Mouse (Mus musculus) liver, adult 2 months (tissue): ENCODE data around the gene Galnt14.

Source experiments
- CTCF ChIP-seq: fragments of 200-500 bp; IDR thresholded peaks from 2 replicates; pipeline ENCODE4 v1.5.1; 2011; ENCODE audit warnings: low read depth, low read length, control low read depth
- POLR2A ChIP-seq: fragments of 200-500 bp; IDR thresholded peaks from 2 replicates; pipeline ENCODE4 v1.6.1; 2011; ENCODE audit warnings: low read length, control low read depth; ENCODE audit not compliant: insufficient read depth; ENCODE audit errors: extremely low read depth

DNA sequence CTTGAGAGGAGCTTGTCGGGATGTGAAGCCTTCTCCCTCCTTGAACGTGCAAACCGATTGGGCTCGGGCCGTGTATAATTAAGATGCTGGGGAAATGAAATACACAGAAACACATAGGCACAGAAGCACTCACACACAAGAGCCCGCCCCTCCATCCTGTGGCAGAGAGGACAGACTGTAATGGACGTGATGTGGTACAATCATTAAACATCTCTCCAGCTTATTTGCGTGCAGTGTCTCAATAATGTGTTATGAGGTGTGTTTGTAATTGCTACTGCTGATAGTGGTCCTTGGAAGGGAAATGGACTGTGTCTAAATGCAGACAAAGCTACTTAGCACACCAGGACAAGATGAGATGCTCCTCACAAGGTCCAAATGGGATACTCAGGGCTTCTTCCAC, 24.0 kb downstream of the Galnt14 start:
- TF ChIP-seq POLR2A (no peak), CTCF (no peak)
